Mouse (Mus musculus) brain, adult 2 months (tissue): ENCODE data around the gene Klhdc7a.

ENCODE experiments used
- DNase-seq: peaks from one replicate; pipeline ENCODE4 v3.0.0; 2011; ENCODE audit warnings: low read depth, low spot score

Klhdc7a gene

GRCm38 (mm10) chr4:139960724-139961315 is 7.0 kb downstream of the Klhdc7a start:
- no peak for DNase-seq

DNA sequence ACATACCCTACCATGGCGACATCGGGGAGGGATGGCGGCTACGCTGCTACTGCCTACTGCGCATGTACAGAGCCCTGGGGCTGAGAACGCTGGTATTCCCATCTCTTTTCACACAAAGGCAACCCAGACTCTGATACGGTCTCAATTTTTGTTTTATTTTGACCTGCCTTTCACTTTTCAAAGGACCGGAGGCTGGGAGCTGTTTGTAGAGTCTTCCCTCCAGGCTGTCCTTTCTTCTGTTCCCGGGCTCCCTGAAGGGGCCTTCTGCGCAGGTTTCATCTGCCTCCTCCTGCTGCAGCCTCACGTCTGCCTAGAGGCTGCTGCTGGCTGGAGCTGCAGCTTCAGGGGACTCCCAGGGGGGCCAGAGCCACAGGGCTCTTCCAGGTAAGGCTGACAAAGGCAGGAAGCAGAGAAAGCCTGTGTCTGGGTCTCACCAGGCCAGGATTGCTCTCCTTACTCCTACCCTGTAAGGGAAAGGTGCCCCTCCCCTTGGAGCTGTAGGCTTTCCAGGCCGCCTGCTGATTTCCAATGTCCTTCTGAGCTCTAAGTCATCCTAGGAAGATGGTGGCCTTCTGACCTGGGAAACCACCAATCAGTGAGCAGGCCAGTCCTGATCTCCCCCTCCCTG is 7.6 kb downstream of the Klhdc7a start:
- DNase-seq: no peak

GRCm38 (mm10) chr4:139959188-139959587 is 8.6 kb downstream of the Klhdc7a start:
- no peak for DNase-seq

- no peak for DNase-seq
Measured at GRCm38 (mm10) chr4:139950876-139951485, 16.8 kb downstream of the Klhdc7a start.

DNA sequence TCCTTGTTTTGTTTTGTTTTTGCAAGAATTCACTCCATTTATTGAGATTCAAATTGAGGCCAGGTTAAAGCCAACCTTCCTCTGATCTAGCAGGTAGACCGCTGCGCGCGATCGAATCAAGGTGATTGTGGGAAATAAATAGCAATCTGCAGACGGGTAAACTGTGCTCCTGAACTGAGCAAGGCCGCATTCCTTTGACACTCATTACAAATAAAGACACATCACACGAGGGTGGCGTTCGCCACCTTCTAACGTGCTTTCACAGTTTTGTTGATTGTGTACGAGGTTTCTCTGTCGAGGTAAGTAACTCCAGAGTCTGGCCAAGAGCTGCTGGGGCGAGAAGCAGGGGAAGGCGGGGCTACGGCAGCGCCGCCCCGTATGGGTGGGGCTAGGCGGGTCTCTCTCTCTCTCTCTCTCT is 17.4 kb downstream of the Klhdc7a start:
- no peak for DNase-seq

DNA sequence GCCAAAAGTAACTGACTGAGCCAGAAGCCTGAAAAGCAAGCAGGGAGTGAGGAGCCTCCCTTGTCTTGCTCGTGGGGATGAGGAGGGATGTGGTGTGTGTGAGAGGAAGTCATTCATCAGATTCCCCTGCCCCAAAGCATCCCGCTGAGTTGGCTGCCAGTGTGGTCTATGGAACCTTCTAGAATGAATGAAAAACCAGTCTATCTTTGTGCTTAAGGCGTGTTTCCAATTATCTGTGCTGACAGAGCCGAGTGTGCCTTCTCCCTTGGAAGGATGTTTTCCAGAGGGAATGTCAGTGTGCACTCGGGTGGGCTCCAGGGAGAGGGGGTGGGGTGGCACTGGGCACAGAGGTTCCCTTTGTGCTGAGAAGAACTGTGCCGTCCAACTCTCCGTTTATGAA is 19.2 kb downstream of the Klhdc7a start:
- peak; percentile 32 for DNase-seq

GRCm38 (mm10) chr4:139947341-139947740 is 20.5 kb downstream of the Klhdc7a start:
- no peak for DNase-seq

GRCm38 (mm10) chr4:139941831-139942230 is 26.0 kb downstream of the Klhdc7a start:
- DNase-seq: no peak

GRCm38 (mm10) chr4:139935557-139935956 is 32.3 kb downstream of the Klhdc7a start:
- no peak for DNase-seq

DNA sequence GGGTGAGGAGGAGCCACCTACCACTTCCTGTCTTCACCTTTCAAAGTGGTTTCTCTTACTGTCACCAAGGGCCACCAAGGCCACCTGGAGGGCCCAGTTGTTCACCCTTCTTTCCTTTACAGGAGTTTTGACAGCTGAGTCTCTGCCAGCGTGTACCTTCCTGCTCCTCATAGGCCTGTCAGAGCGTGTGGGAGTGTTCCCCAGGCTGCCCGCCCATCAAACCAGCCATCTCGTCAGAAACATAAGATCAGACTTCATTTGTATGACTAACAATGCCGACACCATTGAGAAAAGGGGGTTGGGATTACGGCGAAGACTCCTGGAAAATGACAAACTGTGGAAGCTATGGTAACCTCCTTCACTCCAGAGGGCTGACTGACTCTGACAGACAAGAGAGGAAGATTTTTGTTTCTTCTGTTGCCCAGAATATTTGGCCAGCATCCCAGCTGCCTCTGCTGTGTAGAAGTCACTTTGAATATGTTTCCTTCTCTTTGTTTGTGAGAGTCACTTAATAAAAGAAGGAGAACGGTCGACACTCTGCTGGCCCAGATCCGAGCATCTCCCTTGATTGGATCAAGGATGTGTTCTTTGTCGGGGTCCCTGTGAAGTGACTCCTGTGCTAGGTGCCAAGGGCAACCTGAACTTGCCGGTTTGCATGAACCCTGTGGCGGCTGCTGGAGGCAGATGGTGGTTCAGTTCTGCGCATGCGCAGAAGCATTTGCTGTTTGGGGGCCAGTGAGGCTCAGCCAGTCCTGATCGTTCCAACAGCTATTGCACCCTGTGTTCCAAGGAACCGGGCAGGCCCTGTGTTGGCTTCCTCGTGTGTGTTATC is 34.6 kb downstream of the Klhdc7a start:
- peak; percentile 81 for DNase-seq

DNA sequence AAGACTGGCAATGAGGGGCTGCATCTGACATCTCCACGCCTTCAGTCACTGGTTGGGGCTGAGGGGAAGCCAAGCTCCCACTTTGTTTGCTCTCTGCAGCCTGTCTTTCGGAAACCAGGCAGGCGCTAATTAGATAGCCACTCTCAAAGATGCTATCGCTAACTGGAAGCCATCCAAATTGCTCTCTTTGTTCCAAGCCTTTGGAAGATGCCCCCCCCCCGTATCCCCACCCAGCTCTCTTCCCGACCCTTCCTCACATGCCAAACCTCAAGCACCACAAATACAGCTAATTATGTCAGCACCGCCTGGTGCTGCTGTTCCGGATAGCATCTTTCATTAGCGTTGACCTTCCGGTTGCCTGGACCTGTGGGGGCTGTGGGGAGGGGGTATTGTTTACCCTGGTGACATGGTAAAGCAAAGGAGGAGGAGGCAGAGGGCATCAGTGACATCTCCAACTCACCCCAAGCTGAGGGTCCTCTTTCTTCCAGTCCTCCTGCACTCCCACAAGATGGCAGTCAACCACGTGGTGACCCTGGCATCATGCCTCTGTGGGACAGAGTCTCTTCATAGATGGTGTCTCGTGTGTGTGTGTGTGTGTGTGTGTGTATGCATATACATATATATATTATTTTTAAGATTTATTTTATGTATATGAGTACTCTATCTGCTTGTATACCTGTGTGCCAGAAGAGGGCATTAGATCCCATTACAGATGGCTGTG is 35.9 kb downstream of the Klhdc7a start:
- DNase-seq: no peak

DNA sequence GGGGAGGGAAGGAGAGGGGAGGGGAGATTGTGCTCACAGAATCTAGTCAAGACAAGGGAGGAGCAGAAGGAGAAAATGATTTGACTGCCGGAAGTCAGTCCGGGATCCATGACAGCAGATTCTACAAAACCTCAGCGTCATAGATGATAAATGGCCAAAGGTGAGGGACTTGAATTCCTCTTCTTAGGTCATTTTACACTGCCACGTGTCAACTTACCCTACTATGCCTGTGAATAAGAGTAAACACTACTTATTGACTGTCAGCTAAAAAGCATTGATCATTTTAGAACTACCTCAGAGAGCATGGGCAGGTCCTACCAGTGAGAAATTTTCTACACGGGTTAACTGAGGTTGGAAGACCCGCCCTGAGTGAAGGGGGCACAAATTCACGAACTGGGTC is 36.9 kb downstream of the Klhdc7a start:
- no peak for DNase-seq

GRCm38 (mm10) chr4:139926161-139926561 is 41.7 kb downstream of the Klhdc7a start:
- DNase-seq: peak; percentile 91

DNA sequence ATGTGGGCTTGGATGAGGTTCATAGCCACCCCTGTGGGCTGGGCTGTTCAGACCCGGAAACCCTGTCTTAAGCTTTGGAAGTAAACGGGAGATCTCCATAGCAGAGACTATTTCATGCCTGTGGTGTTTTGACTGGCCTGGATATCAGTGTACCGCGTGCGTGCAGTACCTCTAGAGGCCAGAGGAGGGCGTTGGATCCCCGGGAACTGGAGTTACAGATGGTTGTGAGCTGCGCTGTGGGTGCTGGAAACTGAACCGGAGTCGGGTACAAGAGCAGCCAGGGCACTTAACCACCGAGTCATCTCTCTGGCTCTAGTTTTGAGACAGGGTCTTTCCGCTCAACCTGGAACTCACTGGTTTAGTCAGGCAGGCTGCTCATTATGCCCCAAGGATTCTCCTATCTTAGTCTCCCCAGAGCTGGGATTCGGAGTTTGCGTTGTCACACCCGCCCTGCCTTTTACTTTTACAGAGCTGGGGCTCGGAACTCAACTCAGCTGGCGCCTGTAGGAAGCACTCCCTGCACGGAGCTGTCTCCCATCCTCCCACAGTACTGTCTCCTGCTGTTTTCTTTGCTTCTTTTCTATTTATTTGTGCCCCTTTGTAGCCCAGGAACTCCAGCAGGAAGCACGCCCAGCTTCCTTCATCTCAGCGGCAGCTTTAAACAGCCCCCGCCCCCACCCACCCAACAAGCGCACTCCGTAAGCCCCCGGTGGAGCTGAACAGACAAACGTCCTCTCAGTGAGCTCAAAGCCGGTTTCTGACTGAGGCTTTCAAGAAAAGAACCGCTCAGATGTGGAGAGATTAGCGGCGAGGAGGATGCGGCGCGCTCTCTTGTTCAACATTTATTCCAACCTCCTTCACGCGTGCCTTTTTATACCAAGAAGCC is 42.3 kb downstream of the Klhdc7a start:
- peak; percentile 72 for DNase-seq

DNA sequence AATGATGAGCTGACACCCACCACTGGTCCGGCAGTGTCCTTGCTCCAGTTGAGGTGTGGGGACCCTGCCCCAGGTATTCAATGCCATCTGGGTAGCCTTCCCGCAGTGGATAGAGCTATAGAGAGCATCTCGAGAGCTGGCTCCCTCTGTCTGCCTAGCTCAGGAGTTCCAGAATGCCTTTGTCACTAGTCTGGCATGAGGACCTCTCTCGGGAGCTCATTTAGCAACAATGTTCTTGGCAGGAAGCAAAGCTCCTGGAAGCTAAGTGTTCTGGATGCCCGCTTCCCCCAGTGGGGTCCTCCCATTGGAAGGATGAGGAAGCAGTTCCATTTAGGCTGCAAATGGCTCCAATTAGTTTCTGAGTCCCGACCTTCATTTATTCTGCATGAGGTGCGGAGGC is 51.1 kb downstream of the Klhdc7a start:
- no peak for DNase-seq
